Mouse (Mus musculus) duodenum, adult 2 months (tissue): ENCODE data around the gene Cdk19. TPM values are rescaled to one million over a fixed set of nuclear protein-coding genes. Genes with fewer than 3 reads are reported as not detected.

Experiments used
- polyA plus RNA-seq: library from polyadenylated mRNA; depleted of rRNA; stranded (reverse); fragments of >200 nt; gene quantifications from 2 replicates; pipeline ENCODE4 v1.2.3, GENCODE M21; 2012; ENCODE audit warnings: low replicate concordance; rRNA removed

Cdk19 gene
- 1.2 and 2.5 TPM in 2 replicates for polyA plus RNA-seq

GRCm38 (mm10) chr10:40339351-40339964 lies at the start of gene Cdk19:
Gene Cdk19 (plus strand): TSS chr10:40339564.

DNA sequence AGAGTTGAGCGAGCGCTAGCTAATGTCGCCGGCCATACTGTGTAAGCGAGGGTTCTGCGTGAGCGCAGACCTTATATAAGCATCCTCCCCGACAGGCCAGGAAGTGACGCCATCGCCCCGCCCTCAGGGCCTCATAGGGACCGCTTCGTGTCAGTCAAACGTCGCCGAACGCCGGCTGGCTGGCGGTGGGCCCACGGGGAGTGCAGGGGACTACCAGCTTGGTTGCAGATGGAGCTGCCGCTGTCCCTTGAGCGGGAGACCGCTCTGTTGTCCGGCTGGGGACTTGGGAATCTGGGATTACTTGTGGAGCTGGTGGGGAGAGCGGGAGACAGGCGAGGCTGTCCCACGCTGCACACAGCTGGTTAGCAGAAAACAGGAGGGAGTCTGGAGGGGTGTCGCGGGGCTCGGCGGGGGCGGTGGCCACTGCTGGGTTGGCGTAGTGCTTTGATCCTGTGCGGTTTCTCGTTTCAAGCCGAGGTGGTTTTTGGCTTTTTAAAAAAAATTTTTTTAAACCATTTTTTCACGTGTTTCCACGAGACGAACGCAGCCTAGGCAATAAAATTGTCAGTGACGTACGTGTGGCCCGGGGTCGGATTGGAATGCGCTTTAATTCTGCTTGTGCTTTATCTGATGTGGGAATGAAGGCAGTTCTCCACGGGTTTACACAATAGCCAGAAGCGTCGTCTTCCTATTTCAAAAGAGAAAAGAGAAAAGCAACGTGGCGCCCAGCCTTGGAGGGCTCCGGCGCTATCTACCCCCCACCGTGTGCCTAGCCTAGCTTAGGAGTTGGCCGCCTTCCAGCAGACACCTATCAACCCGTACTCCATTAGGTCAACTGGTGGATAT lies 37.0 kb upstream of the Cdk19 start, which contains the start of gene Amd1:
Amd1 (minus strand) TSS at position 47 of the 846 bp plus-strand sequence.

Other genes with a start within 250 kb of the Cdk19 start
- gene Slc16a10, start 197.3 kb upstream of the Cdk19 start, polyA plus RNA-seq, result 21.3 and 124 TPM in 2 replicates
- gene Rpf2, start 92.5 kb upstream of the Cdk19 start, polyA plus RNA-seq, result 0.40 and 0.60 TPM in 2 replicates
- gene Gtf3c6, start 81.5 kb upstream of the Cdk19 start, polyA plus RNA-seq, result 1.2 and 1.5 TPM in 2 replicates
- 1.00 and 1.1 TPM in 2 replicates for gene Amd1, start 37.4 kb upstream of the Cdk19 start, polyA plus RNA-seq
- not detected in 2 replicates for gene Slc22a16, start 230.8 kb downstream of the Cdk19 start, polyA plus RNA-seq